Mouse (Mus musculus): ENCODE data around the gene Gtf3a. TPM values are rescaled to one million over a fixed set of nuclear protein-coding genes. Genes with fewer than 3 reads are reported as not detected.

Gene Gtf3a
- polyA plus RNA-seq (2011; ENCODE audit: insufficient read length, low read depth, missing spikeins): 33.1 and 40.5 TPM in 2 replicates

DNA sequence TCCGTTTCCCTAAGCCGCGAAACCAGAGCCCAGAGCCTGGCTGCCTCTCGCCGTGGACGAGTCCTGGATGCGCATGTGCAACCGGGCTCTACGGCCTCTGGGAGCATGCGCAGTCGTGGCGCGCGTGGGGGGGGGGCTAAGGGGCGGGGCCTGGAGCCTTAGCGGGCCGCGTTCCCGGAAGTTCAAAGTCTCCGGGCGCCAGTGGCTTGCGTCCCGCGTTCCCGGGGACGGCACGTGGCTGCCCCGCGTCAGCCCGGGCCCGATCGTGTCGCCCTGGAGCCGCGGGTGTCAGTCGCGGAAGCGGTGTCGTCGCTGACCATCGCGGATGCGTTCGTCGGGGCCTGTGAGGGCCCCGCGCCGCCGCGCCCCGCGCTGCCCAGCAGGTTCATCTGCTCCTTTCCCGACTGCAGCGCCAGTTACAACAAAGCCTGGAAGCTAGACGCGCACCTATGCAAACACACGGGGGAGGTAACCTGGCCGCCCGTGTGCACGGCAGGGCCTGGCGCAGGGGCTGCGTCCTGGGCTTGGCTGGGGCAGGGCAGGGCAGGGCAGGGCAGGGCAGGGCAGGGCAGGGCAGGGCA is at the start of gene Gtf3a:
Gene Gtf3a (plus strand): TSS at position 150 of the 581 bp plus-strand sequence.
- TF ChIP-seq CTCF (IDR thresholded peaks at IDR 0.05; ENCODE audit: borderline replicate concordance, insufficient read depth, low read length) (no peak), POLR2A (IDR thresholded peaks at IDR 0.05; ENCODE audit: low read depth, low read length) (peak; percentile 96)
- H3K4me3 ChIP-seq (ENCODE audit: insufficient read depth, low read length): peak within 1 kb of the TSS; percentile 74
- peak within 1 kb of the TSS; percentile 27 for H3K27ac ChIP-seq (ENCODE audit: insufficient read depth, low read length)
- peaks cover 8% of the 10 kb centered on the region for H3K4me1 ChIP-seq (ENCODE audit: control insufficient read depth, insufficient read depth, low read length)

DNA sequence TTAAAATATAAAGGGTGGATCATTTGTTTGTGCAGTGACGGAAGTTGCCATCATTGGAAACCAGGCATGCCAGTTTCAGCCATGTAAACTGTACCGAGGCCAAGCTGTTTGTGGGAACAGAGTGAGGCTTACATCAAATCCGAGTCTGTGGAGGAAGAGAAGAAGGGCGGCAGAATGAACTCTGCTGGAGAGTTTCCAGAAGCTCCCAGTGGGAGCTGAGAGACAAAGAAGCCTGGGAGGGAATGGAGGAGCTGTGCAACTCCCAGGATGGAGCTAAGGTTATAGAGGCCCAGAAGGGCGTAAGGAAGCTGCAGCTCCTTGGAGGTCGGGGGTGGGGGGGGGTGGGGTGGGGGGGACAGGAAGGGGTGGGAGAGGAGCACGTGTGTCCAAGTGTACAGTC is 48.1 kb upstream of the Gtf3a start:
- TF ChIP-seq POLR2A (IDR thresholded peaks at IDR 0.05; ENCODE audit: low read depth, low read length): no peak
- TF ChIP-seq CTCF (IDR thresholded peaks at IDR 0.05; ENCODE audit: borderline replicate concordance, insufficient read depth, low read length): no peak
- H3K27ac ChIP-seq (ENCODE audit: insufficient read depth, low read length): no peak overlapping the region
- no peaks in the 10 kb centered on the region for H3K4me1 ChIP-seq (ENCODE audit: control insufficient read depth, insufficient read depth, low read length)
- no peak overlapping the region for H3K4me3 ChIP-seq (ENCODE audit: insufficient read depth, low read length)

DNA sequence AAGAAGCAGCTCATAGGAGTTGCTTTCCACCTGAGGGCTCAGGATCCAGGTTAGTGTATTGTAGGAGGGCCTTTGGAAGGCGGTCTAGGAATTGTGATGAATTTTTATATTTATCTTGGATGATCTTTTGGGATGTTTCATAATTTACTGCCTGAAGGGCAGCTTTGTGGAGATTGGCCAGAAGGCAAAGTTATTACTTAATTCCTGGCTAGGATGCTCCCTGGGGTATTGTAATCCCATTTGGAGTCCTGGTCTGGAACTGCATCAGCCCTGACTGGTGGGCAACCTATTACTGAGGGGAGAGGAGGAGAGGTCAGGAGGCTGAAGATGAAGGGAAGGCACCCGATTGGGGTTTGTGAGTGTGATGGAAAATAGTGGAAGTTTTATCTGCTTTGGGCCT is 47.0 kb upstream of the Gtf3a start:
- Histone ChIP-seq H3K4me1 (ENCODE audit: control insufficient read depth, insufficient read depth, low read length) (no peaks in the 10 kb centered on the region), H3K4me3 (ENCODE audit: insufficient read depth, low read length) (no peak overlapping the region), H3K27ac (ENCODE audit: insufficient read depth, low read length) (no peak overlapping the region)
- TF ChIP-seq CTCF (IDR thresholded peaks at IDR 0.05; ENCODE audit: borderline replicate concordance, insufficient read depth, low read length) (no peak), POLR2A (IDR thresholded peaks at IDR 0.05; ENCODE audit: low read depth, low read length) (no peak)

DNA sequence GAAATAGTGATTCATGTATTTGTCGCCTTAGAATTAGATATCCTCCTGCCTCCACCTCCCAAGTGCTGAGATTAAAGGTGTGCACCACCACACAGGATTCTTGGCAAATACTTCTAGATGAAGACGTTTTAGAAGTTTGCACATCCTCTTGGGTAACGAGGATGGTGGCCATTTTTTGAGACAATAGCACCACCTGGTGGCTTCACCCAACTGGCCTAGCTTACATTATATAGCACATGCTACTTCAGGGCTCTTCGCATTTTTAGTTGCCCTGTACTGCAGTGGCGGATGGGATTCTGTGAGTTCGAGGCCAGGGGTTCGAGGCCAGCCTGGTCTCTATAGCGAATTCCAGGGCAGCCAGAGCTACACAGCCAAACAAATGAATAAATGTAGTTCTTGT is 44.1 kb upstream of the Gtf3a start:
- Histone ChIP-seq H3K4me3 (ENCODE audit: insufficient read depth, low read length) (no peak overlapping the region), H3K4me1 (ENCODE audit: control insufficient read depth, insufficient read depth, low read length) (no peaks in the 10 kb centered on the region), H3K27ac (ENCODE audit: insufficient read depth, low read length) (no peak overlapping the region)
- TF ChIP-seq POLR2A (IDR thresholded peaks at IDR 0.05; ENCODE audit: low read depth, low read length) (no peak), CTCF (IDR thresholded peaks at IDR 0.05; ENCODE audit: borderline replicate concordance, insufficient read depth, low read length) (peak; percentile 47; the same call in 1 of the 2 replicates)

DNA sequence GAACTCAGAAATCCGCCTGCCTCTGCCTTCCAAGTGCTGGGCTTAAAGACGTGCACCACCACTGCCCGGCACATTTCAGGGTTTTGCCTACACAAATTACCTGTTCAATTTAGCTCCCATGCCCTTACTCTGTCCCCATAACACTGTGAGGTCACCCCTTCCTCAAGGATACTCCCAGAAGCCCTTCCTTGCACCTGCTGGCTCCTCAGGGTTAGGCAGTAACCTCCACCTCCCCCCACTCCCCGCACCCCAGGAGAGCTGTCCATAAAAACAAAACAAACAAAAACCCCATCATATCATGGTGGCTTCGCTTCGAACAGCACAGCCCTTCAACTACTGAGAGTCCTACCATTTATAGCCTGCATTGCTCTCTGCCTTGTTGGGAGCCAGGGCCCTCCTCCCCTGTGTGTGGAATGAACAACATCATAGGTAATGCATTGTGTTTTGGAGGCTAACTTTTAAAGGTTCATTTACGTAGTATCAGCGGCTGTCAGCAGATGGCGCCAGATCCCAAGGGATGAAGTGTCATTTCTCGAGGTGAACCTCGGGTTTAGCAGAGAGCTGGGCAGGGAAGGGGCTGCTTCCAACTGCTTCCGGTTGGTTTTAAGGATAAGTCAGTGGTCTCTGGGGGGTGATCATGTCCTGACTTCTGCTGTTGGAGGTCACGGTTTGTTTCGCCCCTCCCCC is 42.8 kb upstream of the Gtf3a start:
- Histone ChIP-seq H3K4me3 (ENCODE audit: insufficient read depth, low read length) (no peak overlapping the region), H3K27ac (ENCODE audit: insufficient read depth, low read length) (no peak overlapping the region), H3K4me1 (ENCODE audit: control insufficient read depth, insufficient read depth, low read length) (no peaks in the 10 kb centered on the region)
- TF ChIP-seq POLR2A (IDR thresholded peaks at IDR 0.05; ENCODE audit: low read depth, low read length) (no peak), CTCF (IDR thresholded peaks at IDR 0.05; ENCODE audit: borderline replicate concordance, insufficient read depth, low read length) (peak; percentile 70; the same call in 1 of the 2 replicates)

DNA sequence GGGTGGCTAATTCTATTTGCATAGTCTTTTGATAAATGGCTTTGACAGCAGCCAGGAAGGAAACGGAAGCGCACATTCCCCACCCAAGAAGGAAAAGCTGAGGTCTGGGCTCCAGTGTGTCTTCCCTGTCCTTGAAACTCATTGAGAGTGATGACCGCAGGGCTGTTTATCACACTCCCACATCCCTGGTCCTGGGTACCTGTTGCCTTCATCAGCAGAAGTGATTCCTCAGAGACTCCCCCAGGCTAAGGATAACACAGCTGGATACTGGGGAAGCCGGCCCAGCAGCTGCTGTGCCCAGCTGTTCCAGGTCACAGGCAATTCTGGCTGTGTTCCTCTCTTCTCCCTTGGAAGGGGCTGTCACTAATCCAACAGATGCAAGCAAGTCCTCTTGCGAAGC is 40.9 kb upstream of the Gtf3a start:
- no peaks in the 10 kb centered on the region for H3K4me1 ChIP-seq (ENCODE audit: control insufficient read depth, insufficient read depth, low read length)
- H3K4me3 ChIP-seq (ENCODE audit: insufficient read depth, low read length): no peak overlapping the region
- TF ChIP-seq CTCF (IDR thresholded peaks at IDR 0.05; ENCODE audit: borderline replicate concordance, insufficient read depth, low read length): no peak
- TF ChIP-seq POLR2A (IDR thresholded peaks at IDR 0.05; ENCODE audit: low read depth, low read length): no peak
- H3K27ac ChIP-seq (ENCODE audit: insufficient read depth, low read length): no peak overlapping the region

DNA sequence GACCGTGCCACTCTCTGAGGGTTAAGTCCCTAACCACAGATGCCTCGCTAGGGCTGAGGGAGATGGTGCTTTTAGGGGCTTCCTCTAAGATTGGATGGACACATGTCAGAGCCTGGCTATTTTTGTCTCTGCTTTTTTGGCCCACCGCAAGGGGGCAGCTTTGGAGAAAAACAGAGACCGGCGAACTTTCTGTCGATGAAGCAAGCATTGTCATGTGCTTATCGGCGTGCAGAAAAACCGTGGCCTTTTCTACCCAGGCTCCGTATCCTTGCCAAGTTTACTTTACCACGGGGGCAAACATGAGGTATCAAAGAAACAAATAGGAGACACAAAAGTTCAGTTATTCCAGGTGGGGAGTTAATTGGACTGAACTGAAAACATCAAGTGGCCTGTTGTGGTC is 39.8 kb upstream of the Gtf3a start:
- H3K4me3 ChIP-seq (ENCODE audit: insufficient read depth, low read length): no peak overlapping the region
- no peaks in the 10 kb centered on the region for H3K4me1 ChIP-seq (ENCODE audit: control insufficient read depth, insufficient read depth, low read length)
- TF ChIP-seq CTCF (IDR thresholded peaks at IDR 0.05; ENCODE audit: borderline replicate concordance, insufficient read depth, low read length) (no peak), POLR2A (IDR thresholded peaks at IDR 0.05; ENCODE audit: low read depth, low read length) (no peak)
- no peak overlapping the region for H3K27ac ChIP-seq (ENCODE audit: insufficient read depth, low read length)

DNA sequence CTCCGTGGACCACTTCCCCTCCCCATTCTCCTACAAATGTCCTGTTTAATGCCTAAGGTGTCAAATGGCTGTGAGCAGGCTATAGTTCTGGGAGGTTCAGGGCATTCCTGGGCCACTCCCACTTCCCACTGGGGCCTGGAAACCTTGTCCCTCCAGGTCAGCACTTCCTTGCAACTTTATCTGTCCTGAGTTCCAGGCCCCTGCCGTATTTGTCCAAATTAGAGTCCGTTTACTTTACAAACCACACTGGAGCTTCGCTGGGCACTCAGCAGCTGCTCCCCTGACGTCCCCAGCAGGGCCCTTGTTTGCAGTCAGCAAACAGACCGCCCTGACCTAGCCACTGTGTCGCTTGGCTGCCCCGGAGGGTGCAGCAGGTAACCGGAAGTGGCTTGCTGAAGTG is 36.3 kb upstream of the Gtf3a start:
- no peaks in the 10 kb centered on the region; the same call in 1 of the 2 replicates for H3K4me1 ChIP-seq (ENCODE audit: control insufficient read depth, insufficient read depth, low read length)
- TF ChIP-seq POLR2A (IDR thresholded peaks at IDR 0.05; ENCODE audit: low read depth, low read length): no peak
- no peak for TF ChIP-seq CTCF (IDR thresholded peaks at IDR 0.05; ENCODE audit: borderline replicate concordance, insufficient read depth, low read length)
- no peak overlapping the region for H3K4me3 ChIP-seq (ENCODE audit: insufficient read depth, low read length)
- no peak overlapping the region for H3K27ac ChIP-seq (ENCODE audit: insufficient read depth, low read length)

DNA sequence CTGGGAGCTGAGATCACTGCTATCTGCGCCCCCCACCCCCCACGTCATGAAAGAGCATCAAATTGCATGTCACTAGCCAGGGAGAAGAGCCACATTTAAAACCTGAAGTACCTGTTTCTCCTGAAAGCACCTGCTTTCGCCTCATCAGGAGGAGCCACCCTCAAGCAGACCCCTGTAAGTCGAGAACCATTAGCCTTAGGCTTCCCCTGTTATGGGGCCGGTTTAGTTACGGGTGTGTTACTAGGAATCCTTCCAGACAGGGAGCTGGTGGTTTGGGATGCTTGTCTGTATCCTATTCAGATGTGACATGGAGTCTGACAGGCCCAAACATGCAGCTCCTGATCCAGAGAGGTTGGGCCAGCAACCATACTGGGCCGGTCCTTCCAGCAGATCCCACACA is 35.1 kb upstream of the Gtf3a start:
- TF ChIP-seq POLR2A (IDR thresholded peaks at IDR 0.05; ENCODE audit: low read depth, low read length): no peak
- TF ChIP-seq CTCF (IDR thresholded peaks at IDR 0.05; ENCODE audit: borderline replicate concordance, insufficient read depth, low read length): no peak
- H3K4me1 ChIP-seq (ENCODE audit: control insufficient read depth, insufficient read depth, low read length): no peaks in the 10 kb centered on the region; the same call in 1 of the 2 replicates
- H3K4me3 ChIP-seq (ENCODE audit: insufficient read depth, low read length): no peak overlapping the region

DNA sequence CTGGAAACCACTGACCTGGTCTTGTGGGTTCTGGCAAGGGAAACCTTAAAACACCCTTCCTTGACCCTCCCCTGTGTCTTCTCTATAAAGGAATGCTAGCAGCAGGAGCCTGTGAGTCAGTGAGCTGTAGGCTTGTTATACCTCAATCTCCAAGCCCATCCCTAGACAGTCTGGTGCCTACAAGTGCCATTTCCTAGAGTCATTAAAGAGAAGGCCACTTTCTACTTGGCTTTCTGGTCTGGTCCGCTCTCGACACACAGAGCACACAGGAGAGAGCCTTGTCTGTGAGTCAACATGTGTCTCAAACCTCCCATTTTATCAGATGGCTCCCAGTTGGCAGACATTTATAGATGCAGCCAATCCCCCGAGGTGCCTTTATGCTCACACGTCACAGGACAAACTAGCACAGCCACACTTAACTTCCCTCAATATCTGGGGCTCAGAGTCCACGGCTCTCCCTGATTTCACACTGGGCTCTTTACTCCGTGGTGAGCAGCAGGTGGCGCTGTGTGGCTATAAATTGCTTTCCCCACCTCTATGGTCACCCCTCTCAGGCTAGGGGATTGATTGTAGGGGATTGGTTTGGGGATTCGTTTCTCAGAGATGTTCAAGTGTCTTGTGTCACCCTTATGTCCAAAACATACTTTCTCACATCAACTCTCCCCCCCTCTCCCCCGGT is 34.2 kb upstream of the Gtf3a start:
- TF ChIP-seq POLR2A (IDR thresholded peaks at IDR 0.05; ENCODE audit: low read depth, low read length) (no peak), CTCF (IDR thresholded peaks at IDR 0.05; ENCODE audit: borderline replicate concordance, insufficient read depth, low read length) (peak; percentile 63)
- Histone ChIP-seq H3K4me3 (ENCODE audit: insufficient read depth, low read length) (no peak overlapping the region), H3K27ac (ENCODE audit: insufficient read depth, low read length) (no peak overlapping the region), H3K4me1 (ENCODE audit: control insufficient read depth, insufficient read depth, low read length) (no peaks in the 10 kb centered on the region; the same call in 1 of the 2 replicates)

More for the DNA sequence above, 35.1 kb upstream of the Gtf3a start:
- no peak overlapping the region for H3K27ac ChIP-seq (ENCODE audit: insufficient read depth, low read length)

Measured in embryonic fibroblast, embryonic 13.5 days (primary cell).